Mouse (Mus musculus) 3T3-L1 (cell line): ENCODE data around the gene Plagl1.

Source experiments
- DNase-seq: peaks from one replicate; pipeline ENCODE4 v3.0.0-alpha.2; 2015; ENCODE audit warnings: low read depth, low spot score

Gene Plagl1

DNA sequence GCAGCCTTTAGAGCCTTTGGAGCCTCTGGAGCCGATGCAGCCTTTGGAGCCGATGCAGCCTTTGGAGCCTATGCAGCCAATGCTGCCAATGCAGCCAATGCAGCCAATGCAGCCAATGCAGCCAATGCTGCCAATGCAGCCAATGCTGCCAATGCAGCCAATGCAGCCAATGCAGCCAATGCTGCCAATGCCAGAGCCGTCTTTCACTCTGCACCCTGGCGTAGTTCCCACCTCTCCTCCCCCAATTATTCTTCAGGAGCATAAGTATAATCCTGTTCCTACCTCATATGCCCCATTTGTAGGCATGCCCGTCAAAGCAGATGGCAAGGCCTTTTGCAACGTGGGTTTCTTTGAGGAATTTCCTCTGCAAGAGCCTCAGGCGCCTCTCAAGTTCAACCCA lies 67.6 kb downstream of the Plagl1 start:
- no peak for DNase-seq

DNA sequence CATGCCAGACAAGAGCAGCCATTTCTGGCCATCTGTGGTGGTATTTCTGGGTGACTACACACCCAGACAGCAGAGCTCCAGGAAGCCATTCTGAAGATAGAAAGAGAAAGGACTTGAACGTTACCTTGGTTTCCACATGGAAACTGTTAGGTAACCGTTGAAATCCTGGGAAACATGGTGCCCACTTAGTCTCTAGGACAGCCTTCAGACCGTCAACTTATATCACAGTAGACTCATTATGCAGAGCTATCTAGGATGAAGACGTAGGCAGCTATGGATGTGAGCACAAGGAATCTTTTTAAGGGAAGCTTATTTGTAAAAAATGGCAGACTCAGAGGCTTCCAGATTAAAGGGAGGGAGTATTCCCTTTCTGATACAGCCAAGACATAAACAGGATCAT lies 73.5 kb downstream of the Plagl1 start:
- no peak for DNase-seq

DNA sequence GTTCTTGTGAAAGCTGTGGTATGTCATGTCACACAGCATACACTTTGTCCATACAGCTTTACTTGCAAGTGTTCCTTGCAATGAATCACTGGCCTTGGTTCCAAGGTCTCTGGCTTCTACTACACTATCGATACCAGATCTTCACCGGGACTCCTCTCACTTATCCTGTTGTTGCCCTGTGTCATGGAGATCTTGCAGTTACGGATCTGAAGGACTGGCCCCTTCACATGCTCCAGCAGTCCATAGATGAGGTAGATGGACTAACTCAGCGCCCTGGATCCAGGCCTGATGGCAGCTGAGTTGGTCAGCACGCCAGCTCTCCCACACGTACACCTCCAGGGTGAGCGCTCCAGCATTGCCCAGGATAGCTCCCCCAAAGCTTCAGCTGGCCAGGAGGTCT lies 75.0 kb downstream of the Plagl1 start:
- DNase-seq: no peak

DNA sequence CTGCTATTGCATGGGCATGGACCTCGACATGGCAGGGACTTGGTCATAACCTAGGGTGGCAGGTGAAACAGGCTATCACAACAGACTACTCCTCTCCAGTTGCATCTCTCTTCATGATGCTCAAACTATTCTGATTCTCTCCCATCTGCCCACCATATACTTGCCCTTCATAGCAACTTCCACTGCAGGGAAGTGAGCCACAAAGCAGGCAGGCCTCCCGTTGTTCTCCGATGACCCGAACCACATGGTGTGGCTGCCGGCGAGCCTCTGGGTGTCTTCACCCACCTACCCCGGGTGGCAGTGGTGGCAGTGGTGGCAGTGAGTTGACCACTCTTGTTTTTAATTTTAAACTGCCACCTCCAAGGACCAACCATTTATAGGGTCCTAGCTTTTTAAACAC lies 75.4 kb downstream of the Plagl1 start:
- DNase-seq: no peak

DNA sequence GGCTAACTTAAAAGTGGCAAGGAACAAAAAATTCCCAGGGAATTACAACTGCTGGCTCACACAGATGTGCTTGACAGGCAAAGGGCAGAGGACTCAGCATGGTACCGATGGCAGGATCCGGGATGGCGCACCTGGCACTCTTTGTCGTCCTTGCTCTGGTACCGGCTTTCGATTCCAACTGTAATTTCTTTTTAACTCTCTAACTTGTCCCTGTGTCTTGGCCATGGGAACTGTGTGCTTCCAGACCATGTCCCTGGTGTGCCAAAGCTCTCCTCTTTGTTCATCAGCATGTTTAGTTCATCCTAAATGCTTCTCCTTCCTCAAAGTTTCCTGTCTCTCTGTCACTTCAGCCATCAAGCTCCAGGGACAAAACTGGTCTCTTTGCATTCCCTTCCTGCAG lies 77.6 kb downstream of the Plagl1 start:
- DNase-seq: no peak

DNA sequence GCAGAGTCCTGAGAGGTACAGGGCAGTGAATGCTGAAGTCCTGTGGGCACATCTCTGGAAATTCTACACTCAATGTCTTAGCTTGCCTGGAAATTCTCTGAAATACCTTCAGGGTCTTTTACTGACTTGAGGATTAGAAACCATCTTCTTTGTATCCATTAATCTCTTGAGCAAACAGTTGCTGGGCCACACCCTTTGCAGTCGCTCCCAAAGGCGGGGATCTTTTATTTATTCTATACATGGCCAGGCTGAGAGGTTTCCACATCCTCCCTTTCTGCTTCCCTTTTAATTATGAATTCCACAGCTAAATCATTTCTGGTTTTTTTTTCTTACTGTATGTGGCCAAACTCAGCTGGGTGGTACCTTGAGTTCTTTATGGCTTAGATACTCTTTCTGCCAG lies 80.1 kb downstream of the Plagl1 start:
- no peak for DNase-seq

DNA sequence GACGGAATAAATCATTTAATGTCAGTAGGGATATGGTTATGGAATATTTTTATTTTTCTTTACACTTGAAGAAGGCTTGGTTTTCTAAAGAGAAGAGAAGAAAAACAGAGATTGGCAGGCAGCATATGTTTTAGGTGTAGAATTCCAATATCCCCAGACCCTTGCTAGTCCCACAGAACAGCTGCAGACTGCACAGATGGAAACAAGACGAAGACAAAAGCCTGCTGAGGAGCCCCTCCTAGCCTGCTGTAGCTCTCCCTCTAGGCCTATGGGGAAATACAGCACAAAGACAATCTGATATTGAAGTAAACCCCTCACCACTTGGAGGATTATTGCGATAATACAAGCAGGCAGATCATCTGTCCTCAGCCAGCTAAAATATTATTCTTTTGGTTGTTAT lies 90.1 kb downstream of the Plagl1 start:
- no peak for DNase-seq

DNA sequence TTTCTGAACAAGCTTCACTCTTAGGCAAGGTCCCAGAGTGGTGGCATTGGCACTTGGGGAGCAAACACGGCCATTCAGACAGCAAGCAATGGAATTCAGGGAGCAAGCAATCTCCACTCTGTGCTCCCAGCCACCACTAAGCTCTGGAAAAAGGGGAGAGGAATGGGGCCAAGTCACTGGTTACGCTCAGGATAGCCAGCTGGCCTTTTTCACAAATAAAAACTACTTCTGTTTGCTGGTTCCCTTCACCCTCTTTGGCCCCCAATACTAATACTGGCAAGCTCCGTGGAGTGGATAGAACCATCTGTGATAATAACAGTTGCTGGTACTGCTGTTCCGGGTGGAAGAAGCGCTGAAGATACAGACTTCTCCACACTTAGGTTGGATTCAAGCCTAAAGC lies 91.0 kb downstream of the Plagl1 start:
- no peak for DNase-seq

DNA sequence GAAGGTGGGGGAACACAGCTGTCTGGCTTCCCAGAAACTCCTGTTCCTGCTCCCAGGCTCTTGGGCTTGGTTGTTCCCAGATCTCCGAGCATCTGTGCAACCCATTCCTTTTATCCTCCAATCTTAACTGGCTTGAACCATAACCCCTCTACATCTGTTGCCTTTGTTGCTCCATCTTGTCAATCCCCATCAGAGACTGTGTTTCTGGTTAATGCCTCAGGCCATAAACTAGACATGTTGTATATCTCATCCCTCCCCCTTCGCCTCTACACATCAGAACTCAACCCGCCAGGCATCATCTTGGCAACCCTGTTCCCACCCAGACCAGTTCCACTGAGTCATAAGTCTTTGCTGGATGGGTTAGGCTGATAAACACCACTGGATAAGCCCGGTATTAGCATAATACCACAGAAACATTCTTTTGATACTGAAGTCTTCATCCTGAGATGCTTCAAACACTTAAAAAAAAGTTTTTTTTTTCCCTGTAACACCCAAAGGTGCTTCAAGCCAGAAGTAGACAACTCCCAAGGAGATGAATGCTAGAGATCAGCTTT lies 92.6 kb downstream of the Plagl1 start:
- no peak for DNase-seq

DNA sequence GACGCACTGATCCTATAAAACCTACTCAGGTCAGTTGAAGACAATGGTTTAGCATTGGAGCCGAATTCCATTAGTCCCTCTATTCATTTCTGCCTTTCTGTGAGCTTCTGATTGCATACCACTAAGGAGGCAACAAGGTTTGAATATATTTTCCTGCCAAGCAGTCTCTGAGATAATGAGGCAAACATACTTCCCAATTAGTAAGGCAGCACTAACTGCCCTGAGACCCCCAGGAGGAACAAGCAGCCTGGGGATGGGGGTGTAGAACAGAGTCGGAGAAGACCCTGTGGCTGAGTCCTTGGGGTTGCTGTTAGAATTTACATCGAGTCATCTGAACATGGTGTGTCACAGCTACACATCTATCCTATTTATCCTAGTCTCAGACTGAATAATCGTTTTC lies 95.1 kb downstream of the Plagl1 start:
- no peak for DNase-seq

DNA sequence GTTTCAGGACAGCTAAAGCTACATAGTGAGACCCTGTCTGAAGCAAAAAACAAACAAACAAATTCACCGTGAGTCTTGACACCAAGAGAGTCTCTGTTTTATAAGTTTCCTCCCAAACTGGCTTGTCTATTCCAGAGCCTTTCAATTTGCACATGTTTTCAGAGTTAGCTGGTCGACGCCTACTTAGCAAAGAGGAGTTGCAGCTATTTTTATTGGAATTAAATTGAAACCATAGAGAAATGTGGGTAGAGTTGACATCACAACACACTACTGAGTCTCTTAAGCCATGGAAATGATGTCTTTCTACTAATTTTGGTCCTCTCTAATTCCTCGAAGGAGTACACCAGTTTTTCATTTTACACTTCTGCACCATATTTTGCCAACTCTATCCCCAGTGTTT lies 100.6 kb downstream of the Plagl1 start:
- DNase-seq: no peak

DNA sequence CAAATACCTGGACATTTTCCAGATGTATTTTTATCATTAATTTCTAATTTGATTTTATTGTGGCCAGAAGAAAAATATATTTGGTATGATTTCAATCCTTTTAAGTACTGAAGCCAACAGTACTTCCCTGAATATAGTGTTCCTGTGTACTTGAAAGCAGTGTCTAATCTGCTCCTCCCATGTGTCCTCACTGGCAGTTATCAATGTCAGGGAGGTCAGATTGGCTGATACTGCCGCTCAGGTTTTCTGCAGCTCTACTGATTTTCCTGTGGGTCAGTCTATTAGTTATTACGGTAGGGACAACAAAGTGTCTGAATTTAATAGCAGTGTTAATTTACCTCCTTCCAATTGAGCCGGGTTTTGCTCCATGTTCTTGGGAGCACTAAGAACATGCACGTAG lies 101.7 kb downstream of the Plagl1 start:
- no peak for DNase-seq

DNA sequence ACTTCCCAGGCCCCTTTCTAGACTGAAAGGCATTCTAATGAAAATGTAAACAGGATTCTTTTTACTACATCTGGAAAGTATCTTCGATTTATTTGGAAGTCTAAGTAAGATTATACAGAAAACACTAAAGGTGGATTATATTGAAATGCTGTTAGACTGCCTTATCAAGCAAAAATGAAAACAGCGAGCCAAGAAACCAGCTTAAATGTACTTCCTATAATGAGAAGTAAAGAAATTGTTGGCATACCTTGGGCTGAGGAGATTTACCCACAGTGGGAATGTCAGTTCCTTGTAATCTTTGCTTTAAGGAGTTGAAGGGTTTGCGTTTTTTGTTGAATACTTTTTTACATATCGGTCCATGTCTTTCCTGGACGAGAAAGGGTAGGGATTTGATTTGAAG lies 108.2 kb downstream of the Plagl1 start:
- no peak for DNase-seq

DNA sequence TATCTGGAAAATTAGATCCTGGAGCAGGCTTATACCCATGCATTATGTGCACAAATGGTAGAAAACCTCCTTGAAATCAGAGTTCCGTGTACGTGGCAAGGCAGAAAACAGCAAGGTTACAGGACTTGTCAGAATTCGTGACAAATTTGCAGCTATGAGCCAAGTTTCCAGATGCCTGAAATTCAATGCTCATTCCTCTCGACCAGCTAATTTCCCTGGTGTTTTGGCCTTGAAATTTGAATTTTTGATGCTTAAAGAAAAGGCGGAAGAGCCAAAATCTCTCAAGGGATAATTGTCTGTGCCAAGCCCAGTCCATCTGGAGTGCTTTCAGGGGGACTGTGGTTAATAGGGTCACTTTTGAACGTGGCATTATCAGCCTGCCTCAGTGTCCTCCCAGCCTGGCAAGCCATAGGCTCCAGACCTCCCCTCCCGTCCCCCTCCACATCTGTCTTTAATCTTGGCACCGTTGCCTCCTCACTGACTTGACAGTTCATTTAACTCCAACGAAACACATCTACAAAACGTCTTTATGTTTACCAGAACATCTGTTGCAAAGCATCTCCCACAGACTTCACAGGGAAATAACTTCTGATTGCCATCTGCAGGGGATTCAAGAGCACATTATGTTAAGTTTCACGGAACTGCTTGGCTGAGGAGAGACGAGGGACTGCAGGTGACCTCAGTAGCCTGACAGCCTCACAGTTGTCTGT lies 110.6 kb downstream of the Plagl1 start:
- peak; percentile 35 for DNase-seq

DNA sequence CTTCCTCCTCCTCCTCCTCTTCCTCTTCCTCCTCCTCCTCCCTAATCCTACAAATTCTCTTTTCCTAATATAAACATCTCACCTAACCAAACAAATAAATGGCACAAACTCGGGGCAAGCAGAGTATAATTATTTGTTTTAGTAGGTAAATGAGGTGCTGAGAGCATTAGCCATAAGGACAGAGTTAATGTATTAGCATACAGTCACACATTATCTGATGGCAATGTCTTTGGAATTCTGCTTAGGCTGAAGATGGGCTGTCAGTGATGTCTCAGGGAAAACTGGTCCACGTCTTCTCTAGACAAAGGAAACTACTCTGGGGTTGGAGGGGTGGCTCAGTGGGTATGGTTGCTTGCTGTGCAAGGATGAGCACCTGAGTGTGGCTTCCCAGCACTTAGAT lies 111.2 kb downstream of the Plagl1 start:
- DNase-seq: no peak

DNA sequence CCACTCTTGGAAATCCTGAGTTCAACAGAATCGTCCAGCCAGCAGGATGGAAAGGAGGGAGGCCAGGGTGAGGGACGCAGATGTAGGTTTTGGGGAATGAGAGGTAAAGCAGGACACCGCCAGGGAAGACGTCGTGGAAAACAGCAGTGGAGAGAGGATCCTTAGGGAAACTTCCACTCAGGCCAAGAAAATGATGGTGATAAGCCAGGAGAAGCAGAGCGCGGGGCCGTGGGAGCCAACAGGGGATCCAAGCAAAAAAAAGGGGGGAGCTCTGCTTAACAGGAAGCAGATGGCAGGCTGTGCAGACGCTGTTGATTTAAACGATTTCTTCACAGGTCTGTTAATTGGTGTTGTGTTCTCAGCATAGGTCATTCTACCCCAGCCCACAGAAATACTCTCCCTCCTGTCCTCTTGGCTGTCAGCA lies 112.5 kb downstream of the Plagl1 start:
- no peak for DNase-seq

DNA sequence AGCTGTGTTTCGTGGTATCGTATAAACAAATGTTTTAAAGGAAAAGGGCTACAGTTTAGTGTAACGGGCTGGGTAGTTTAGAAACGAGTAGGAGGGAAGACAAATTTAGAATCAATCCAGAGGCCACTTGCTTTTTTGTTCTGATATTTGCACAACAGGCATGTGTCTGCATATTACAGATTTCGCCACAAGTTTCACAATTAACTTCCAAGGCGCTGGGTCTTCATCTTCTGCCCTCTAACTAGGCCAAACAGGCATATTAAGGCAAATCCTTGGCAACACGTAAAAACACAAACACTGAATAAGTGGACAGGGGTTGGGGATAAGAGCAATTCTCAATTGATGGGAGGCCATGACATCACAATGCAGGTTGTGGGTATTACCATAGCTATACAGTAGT lies 115.6 kb downstream of the Plagl1 start:
- DNase-seq: no peak

DNA sequence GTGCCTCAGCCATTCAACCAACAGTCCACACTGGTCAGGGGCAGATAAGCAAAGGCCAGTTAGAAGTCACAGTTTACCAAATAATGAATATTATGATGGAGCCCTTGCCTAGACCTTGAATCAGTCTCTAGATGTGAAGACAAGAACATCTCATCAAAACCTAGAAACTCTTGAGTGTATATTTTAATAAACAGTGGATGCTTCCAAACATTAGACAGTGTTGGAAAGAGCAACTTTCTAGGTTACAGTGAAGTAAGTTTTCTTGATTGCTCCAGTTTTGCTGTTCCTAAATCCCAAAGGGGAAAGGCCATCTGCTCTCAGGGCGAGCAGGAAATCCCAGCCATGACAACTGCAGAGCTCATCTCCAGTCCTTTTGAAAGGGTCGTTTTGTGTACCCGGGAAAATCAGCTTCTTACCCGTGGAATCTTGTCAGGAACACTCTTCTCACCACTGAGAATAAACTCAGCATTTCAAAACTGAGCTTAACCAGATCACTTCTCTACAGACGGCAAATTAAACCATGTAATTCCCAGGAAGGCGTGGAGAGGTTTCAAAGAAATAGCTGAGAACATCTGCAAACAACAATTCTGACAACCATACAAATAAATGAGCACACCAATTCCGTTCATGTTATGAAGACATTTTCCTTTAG lies 117.8 kb downstream of the Plagl1 start, which contains the start of gene Zc2hc1b:
TSS of gene Zc2hc1b (minus strand) at position 51 of the 652 bp plus-strand sequence.
- DNase-seq: no peak

DNA sequence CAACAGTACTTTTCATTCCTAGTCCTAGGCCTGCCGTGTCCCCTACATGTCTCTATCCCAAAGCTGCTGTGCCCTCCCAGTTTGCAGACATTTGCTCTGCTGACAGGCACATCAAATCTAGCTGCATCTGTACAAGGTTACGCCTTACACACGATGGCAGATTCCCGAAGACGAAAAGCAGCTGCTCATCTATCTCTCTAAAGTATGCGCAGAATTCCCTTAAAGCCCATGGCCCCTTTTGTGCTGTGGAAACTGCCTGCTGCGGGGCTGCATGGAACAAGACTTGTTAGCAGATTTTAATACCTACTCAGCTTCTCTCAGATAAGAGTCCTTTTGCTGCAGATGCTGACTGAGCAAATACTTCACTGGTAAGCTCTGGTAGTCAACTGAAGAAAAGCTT lies 119.9 kb downstream of the Plagl1 start:
- no peak for DNase-seq
